Mouse (Mus musculus) left cerebral cortex, postnatal 14 days (tissue): ENCODE measurements around the gene G0s2. TPM values are rescaled to one million over a fixed set of nuclear protein-coding genes. Genes with fewer than 3 reads are reported as not detected.
"Not testable (repeated sequence)": the region's sequence is repeated elsewhere in the genome, so short reads cannot be mapped to it uniquely, and the experiment has no call there.

Source experiments
- DNase-seq, 2 experiments: peaks; one replicate each; pipeline ENCODE4 v3.0.0; 2021 to 2022; ENCODE audit warnings: low spot score in 2 of 2, mixed read lengths in 1 of 2
- intact Hi-C: fragments of 180-260 bp; cut with DNase I; formaldehyde crosslinking; loops from one replicate; pipeline ENCODE4 v1.15.1; 2025
- total RNA-seq, 2 experiments: library from RNA; stranded (reverse); gene quantifications; 2 replicates each; pipeline ENCODE4 v1.2.3; 2021

The G0s2 gene
- total RNA-seq, 2 experiments from 2014 or later, result 4.9 to 6.5 TPM

DNA sequence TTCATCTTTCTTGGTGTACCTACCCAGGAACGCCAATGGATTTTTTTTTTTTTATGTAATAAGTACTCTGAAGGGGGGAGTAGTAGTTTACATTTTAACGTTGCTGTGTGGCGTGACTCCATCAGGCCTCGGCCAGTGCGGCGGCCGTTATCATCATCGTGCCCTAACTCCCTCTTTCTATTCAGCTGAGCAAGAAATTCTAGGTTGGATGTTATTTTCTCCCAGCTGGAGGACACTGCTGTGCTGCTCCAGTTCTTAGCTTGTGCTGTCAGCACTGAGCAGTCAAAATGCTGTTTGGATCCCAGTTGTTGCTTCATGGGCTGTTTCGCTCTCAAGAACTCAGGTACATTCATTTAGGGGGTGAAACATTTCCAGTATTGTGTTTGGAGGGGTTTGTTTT, 13.5 kb downstream of the G0s2 start:
- intact Hi-C loops, result loop anchor here (5.0 kb wide), 1 partner anchor 103 kb away; no protein-coding TSS in a partner anchor
- DNase-seq, result no peak

GRCm38 (mm10) chr1:193256621-193257098, 16.4 kb downstream of the G0s2 start:
- intact Hi-C loops, result loop anchor here (5.0 kb wide), 1 partner anchor 106 kb away; no protein-coding TSS in a partner anchor
- no peak for DNase-seq

DNA sequence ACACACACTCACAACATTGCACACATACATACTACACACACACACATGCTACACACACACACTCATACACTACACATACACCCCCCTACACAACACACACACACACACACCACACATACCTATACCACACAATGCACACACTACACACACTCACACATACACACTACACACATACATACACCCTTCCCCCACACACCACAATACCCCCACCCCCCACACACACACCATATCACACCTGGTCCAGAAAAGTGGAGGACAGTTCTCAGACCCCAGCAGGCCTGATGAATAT, 16.8 kb downstream of the G0s2 start:
- DNase-seq, result no peak
- intact Hi-C loops, result loop anchor here (5.0 kb wide), 1 partner anchor 106 kb away; no protein-coding TSS in a partner anchor

DNA sequence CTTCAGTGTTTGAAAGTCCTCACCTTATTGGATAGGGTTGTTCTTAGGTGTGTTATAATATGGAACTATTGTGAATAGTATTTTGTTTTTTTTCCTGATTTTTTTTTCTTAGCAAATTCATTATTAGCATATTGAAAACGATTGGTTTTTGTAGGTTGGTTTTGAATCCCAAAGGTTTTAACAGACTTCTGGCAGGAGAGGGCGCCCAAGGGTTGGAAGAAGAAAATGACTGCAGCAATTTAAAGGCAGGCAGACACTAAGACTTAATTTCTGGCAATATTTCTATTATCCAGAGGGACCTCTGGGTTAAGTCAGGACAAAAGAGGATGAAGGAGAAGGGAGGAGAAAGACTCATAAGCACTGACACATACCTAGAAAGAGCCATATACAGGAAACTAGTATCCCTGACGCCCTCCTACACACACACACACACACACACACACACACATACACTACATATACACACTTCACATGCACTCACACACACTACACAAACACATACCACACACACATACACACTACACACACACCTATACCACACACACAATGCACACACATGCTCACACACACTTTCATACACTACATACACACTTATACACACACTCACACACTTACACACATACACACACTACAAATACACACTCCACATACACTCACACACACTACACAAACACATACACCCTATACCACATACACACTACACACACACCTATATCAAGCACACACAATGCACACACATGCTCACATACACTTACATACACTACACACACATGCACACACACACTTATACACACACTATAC, 17.3 kb downstream of the G0s2 start:
- peak; percentile 62 to 81 for DNase-seq

DNA sequence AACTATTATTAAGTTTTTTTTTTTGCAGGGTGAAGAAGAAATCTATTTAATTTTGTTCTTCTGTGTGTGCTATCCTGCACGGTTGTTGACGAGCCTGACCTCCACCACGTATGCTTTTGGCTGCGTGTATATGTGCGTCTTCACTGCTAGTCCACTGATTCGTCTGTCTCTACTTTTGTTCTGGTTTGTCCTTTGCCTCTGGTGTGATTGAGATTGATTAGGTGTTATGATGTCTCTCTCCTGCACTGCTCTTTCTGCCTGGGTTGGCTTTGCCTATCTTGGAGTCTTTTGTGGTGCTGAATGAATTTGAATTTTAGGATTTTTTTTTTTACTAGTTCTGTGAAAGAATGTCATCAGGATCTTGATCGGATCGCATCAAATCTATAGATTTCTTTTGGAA, 18.0 kb downstream of the G0s2 start:
- DNase-seq, result no peak

More for the DNA sequence above, 17.3 kb downstream of the G0s2 start:
- intact Hi-C loops, result loop anchor here (1.0 to 5.0 kb wide), 3 partner anchors 67 to 121 kb away; no protein-coding TSS in a partner anchor

DNA sequence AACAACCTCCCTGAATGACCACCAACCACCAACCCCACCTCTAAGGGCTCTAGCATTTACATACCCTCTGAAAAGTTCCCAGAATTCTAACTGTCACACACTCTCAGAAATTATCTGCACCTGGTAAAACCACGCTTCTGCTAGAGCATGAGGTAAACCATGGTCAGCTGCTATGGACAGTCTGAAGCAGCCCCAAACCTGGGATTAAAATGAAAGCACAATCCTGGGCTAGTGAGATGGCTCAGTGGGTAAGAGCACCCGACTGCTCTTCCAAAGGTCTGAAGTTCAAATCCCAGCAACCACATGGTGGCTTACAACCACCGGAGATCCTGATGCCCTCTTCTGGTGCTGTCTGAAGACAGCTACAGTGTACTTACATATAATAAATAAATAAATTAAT, 19.1 kb downstream of the G0s2 start:
- intact Hi-C loops, result loop anchor here (2.0 to 5.0 kb wide), 2 partner anchors 47 to 69 kb away; partner anchors contain the start of gene Lamb3
- DNase-seq, result not testable (repeated sequence)

More for the DNA sequence above, 18.0 kb downstream of the G0s2 start:
- intact Hi-C loops, result loop anchor here (1.0 to 5.0 kb wide), 3 partner anchors 68 to 121 kb away; no protein-coding TSS in a partner anchor

GRCm38 (mm10) chr1:193252616-193253015, 20.4 kb downstream of the G0s2 start:
- no peak for DNase-seq
- intact Hi-C loops, result loop anchor here (5.0 kb wide), 1 partner anchor 45 kb away; the partner anchor contains the start of gene Lamb3

DNA sequence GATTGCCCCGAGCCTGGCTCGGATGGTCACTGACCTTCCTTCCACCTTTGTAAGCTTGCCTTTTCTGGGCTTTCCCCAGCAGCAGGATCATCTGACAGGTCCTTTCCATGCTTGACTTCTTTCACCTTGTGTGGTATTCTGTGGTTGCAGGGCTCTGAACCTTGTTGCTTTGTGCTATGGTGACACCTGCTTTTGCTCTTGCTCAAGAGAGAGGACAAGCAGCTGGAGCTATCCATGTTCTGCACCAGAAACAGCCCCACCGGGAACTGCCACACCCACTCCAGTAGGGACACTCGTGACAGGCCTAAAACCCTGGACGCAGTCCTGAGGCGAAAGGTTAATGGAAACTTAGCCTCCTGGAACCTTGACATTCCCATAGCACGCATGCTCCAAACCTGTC, 21.6 kb downstream of the G0s2 start:
- intact Hi-C loops, result loop anchor here (5.0 kb wide), 1 partner anchor 44 kb away; the partner anchor contains the start of gene Lamb3
- no peak for DNase-seq

- intact Hi-C loops, result loop anchor here (5.0 kb wide), 1 partner anchor 43 kb away; the partner anchor contains the start of gene Lamb3
- no peak for DNase-seq
Observed at GRCm38 (mm10) chr1:193250026-193250425, 23.0 kb downstream of the G0s2 start.

- DNase-seq, result no peak
- intact Hi-C loops, result no loop called here
Observed at GRCm38 (mm10) chr1:193244235-193244634, 28.8 kb downstream of the G0s2 start.

DNA sequence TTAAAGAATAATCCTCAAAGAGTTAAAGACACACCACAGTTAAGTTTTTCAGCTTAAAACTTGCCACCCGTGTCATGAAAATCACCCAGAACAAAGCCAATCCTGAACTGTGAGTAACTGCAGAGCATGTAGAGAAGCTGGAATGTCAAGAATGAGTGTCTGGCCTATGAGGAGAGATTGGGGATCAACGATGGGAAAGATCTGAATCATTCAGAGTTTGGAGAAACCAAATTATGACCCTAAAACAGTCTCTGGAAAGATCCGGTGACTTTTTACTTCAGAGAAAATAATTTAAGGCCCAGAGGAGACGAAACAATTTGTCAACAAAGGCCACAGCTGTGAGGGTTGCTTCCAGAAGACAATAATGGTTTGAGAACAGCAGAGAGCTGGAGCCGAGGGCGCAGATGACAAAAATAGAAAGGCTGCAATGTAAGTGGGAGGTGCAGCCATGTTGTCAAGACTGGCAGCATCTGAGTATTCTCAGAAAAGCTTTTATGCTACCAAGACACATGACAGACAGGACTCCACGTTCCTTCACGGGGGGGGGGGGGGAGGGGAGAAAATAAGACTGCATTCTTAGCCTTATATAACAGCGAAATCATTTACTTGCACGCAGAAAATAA, 29.3 kb downstream of the G0s2 start:
- peak in 1 of 2 experiments; percentile 42 for DNase-seq

DNA sequence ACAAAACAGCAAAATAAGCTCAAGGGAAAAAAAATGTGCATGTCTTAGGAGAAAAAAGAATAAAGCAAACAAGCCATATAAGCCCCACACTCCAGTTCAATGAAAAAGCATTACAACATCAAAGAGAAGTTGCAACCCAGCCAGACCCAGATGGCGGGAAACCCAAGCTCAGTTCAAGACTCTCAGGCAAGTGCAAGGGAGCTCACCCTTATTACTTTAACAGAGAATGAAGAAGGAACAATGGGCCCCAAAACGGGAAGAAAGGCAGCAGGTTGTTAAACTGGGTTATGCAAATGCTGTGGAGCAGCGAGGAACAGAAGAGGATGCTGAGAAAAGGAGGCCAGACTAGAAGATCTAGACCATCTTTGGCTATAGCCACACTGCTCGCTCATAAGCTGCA, 30.2 kb downstream of the G0s2 start:
- intact Hi-C loops, result no loop called here

More for the DNA sequence above, 29.3 kb downstream of the G0s2 start:
- intact Hi-C loops, result no loop called here

GRCm38 (mm10) chr1:193242238-193242637, 30.8 kb downstream of the G0s2 start:
- intact Hi-C loops, result no loop called here
- peak; percentile 77 to 94 for DNase-seq

More for the DNA sequence above, 30.2 kb downstream of the G0s2 start:
- no peak for DNase-seq

GRCm38 (mm10) chr1:193241436-193241835, 31.6 kb downstream of the G0s2 start:
- intact Hi-C loops, result no loop called here
- DNase-seq, result no peak

- DNase-seq, result no peak
Observed at GRCm38 (mm10) chr1:193238426-193238825, 34.6 kb downstream of the G0s2 start.

DNA sequence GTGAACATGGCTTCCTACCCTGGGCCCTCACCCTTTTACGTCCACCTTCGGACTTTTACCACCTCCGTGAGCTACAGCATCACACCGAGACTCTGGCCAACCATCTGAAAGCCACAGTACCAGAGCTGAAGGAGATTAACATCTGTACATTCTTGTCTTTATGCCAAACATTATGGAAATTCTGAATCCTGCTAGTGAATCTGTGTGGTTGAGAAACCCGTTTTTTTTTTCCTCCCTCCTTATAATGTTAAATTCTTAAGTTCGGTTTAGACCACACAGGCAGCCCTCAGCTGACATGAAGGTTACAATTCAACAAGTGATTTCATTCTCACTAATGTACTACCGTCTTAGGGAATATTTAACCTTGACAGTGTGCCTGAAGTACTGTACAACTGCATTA, 38.1 kb downstream of the G0s2 start:
- intact Hi-C loops, result no loop called here
- no peak for DNase-seq

More at GRCm38 (mm10) chr1:193238426-193238825, 34.6 kb downstream of the G0s2 start:
- intact Hi-C loops, result no loop called here

- intact Hi-C loops, result no loop called here
- no peak for DNase-seq
Observed at GRCm38 (mm10) chr1:193234130-193234645, 38.8 kb downstream of the G0s2 start.

DNA sequence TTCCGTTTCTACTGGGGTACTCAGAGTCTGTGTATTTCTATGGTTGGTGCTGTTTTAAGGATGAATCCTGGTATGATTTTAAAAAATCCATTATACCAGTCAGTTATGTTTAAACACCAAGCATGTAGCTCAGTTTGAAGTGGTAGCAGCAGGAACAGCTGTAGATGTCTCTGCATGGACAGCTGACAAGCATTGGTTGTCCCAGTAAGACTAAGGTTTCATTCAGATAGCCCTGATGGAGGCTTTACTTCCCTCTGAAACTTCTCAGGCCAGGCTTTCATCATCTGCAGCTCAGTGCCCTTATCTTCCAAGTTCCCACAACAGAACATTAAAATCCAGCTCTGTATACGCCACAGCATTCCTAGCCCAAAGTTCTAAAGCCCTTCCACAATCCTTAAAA, 40.3 kb downstream of the G0s2 start:
- intact Hi-C loops, result no loop called here
- DNase-seq, result no peak

- no peak for DNase-seq
- intact Hi-C loops, result no loop called here
Observed at GRCm38 (mm10) chr1:193230935-193231334, 42.1 kb downstream of the G0s2 start.

DNA sequence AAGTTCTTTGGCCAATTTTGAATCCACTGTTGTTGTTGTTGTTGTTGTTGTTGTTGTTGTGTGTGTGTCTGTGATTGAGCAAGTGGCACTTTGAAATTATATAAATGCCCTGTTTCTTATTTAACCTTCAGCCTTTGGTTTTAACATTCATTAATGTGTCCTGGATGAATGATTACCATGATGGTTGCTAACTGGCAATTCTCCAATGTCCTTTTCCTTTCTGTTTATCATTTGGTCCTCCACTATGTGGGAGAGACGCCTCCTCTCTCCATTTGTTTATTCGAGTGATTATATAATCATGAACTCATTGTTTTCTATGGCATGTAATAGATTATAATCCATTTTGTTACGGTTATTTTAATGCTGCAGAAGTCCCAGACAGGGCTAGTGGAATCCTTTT, 42.5 kb downstream of the G0s2 start:
- intact Hi-C loops, result no loop called here
- DNase-seq, result no peak
